Mouse (Mus musculus) liver, adult 2 months (tissue): ENCODE results near the gene Tesmin. TPM values are rescaled to one million over a fixed set of nuclear protein-coding genes. Genes with fewer than 3 reads are reported as not detected.
A peak's percentile ranks its signal among the peaks of the same experiment; 100 is the strongest.

Experiments used
- DNase-seq: peaks from one replicate; pipeline ENCODE4 v3.0.0-alpha.2; 2011; ENCODE audit warnings: low read depth, low spot score; ENCODE audit errors: extremely low read depth
- H3K27ac ChIP-seq: fragments of 200-500 bp; replicated peaks from 2 replicates; pipeline ENCODE4 v1.5.1; 2012; ENCODE audit warnings: low read depth, mild to moderate bottlenecking, control low read depth, inconsistent platforms, low read length; ENCODE audit not compliant: insufficient read depth
- H3K27me3 ChIP-seq: fragments of 200-500 bp; 2 replicates; pipeline ENCODE4 v1.6.1; 2012; ENCODE audit warnings: mild to moderate bottlenecking, moderate library complexity, low read length, inconsistent platforms; ENCODE audit not compliant: control insufficient read depth, insufficient read depth
- H3K36me3 ChIP-seq: fragments of 200-500 bp; 2 replicates; pipeline ENCODE4 v1.6.1; 2012; ENCODE audit warnings: low read length, inconsistent platforms; ENCODE audit not compliant: control insufficient read depth, insufficient read depth
- H3K4me1 ChIP-seq: fragments of 200-500 bp; 2 replicates; pipeline ENCODE4 v1.6.1; 2011; ENCODE audit warnings: low read length; ENCODE audit not compliant: control insufficient read depth, insufficient read depth
- H3K4me3 ChIP-seq: fragments of 200-500 bp; 2 replicates; pipeline ENCODE4 v1.5.1; 2011; ENCODE audit warnings: low read depth, mild to moderate bottlenecking, control low read depth, low read length, moderate library complexity; ENCODE audit not compliant: insufficient read depth
- H3K79me2 ChIP-seq: fragments of 200-500 bp; 2 replicates; pipeline ENCODE4 v1.6.1; 2012; ENCODE audit warnings: inconsistent platforms, mild to moderate bottlenecking, low read length, moderate library complexity; ENCODE audit not compliant: control insufficient read depth, insufficient read depth
- H3K9ac ChIP-seq: fragments of 200-500 bp; 2 replicates; pipeline ENCODE4 v1.6.1; 2012; ENCODE audit warnings: low read depth, mild to moderate bottlenecking, control low read depth, inconsistent platforms, low read length
- CTCF ChIP-seq: fragments of 200-500 bp; IDR thresholded peaks from 2 replicates; pipeline ENCODE4 v1.5.1; 2011; ENCODE audit warnings: low read depth, low read length, control low read depth
- POLR2A ChIP-seq: fragments of 200-500 bp; IDR thresholded peaks from 2 replicates; pipeline ENCODE4 v1.6.1; 2011; ENCODE audit warnings: low read length, control low read depth; ENCODE audit not compliant: insufficient read depth; ENCODE audit errors: extremely low read depth
- WGBS: fragments of 180-500 bp; shearing (Covaris S2); methylation state at CpG from one replicate; pipeline ENCODE4 v1.1.7; 2018; 5-methylcytosine and 5-hydroxymethylcytosine counted together
- polyA plus RNA-seq: library from polyadenylated mRNA; depleted of rRNA; stranded (reverse); fragments of >200 nt; gene quantifications from 2 replicates; pipeline ENCODE4 v1.2.3, GENCODE M21; 2012
- total RNA-seq: library from RNA; depleted of rRNA; stranded (reverse); fragments of >200 nt; gene quantifications from 2 replicates; pipeline ENCODE4 v1.2.3, GENCODE M21; 2014

Tesmin gene
- total and polyA plus RNA-seq, 2 experiments: 0.33 to 0.46 TPM

- TF ChIP-seq CTCF: peak; percentile 72
- TF ChIP-seq POLR2A: no peak
- Histone ChIP-seq H3K4me3 (no peak overlapping the region), H3K36me3 (no peaks in the 10 kb centered on the region), H3K79me2 (no peaks in the 10 kb centered on the region), H3K4me1 (no peaks in the 10 kb centered on the region), H3K27ac (no peak overlapping the region), H3K27me3 (no peaks in the 10 kb centered on the region), H3K9ac (no peak overlapping the region)
- WGBS: 50% methylated on average over 9 of the region's 9 CpGs
- no peak for DNase-seq
Observed at GRCm38 (mm10) chr19:3436840-3437239, 48.2 kb downstream of the Tesmin start.

DNA sequence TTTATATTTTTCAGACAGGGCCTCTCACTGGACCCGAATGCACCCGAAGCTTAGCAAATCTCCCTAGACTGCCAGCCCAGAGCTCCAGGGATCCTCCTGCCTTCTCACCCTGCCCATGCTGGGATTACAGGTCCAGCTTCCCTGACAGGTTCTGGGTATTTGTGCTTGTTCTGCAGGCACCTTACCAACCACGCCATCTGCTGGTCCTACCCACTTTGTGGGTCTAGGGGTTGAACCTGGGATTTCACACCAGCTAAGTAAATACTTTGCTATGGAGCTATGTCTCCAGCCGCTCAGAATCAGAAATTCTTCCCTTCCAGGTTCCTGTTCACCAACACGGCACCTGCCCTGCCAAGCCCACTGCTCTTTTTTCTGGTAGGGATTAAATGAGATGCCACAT lies 49.3 kb downstream of the Tesmin start:
- no peak for DNase-seq

GRCm38 (mm10) chr19:3440667-3441066 lies 52.0 kb downstream of the Tesmin start:
- Histone ChIP-seq H3K4me3 (no peak overlapping the region), H3K9ac (no peak overlapping the region), H3K36me3 (no peaks in the 10 kb centered on the region), H3K27me3 (no peaks in the 10 kb centered on the region), H3K27ac (no peak overlapping the region), H3K4me1 (no peaks in the 10 kb centered on the region), H3K79me2 (no peaks in the 10 kb centered on the region)
- WGBS: 74% methylated on average over 5 of the region's 5 CpGs
- no peak for TF ChIP-seq CTCF
- no peak for DNase-seq

More for the DNA sequence above, 49.3 kb downstream of the Tesmin start:
- no peak overlapping the region for H3K27ac ChIP-seq
- H3K4me1 ChIP-seq: no peaks in the 10 kb centered on the region
- H3K79me2 ChIP-seq: no peaks in the 10 kb centered on the region
- no peaks in the 10 kb centered on the region for H3K27me3 ChIP-seq
- 60% methylated on average over 5 of the region's 5 CpGs for WGBS
- no peak overlapping the region for H3K9ac ChIP-seq
- H3K36me3 ChIP-seq: no peaks in the 10 kb centered on the region
- TF ChIP-seq CTCF (peak; percentile 12; the same call in 1 of the 2 replicates), POLR2A (no peak)
- H3K4me3 ChIP-seq: no peak overlapping the region

GRCm38 (mm10) chr19:3441092-3441491 lies 52.4 kb downstream of the Tesmin start:
- H3K36me3 ChIP-seq: no peaks in the 10 kb centered on the region
- no peak overlapping the region for H3K4me3 ChIP-seq
- WGBS: 86% methylated on average over 10 of the region's 10 CpGs
- H3K4me1 ChIP-seq: no peaks in the 10 kb centered on the region
- no peak for DNase-seq
- H3K79me2 ChIP-seq: no peaks in the 10 kb centered on the region
- H3K27me3 ChIP-seq: no peaks in the 10 kb centered on the region
- no peak for TF ChIP-seq POLR2A
- no peak for TF ChIP-seq CTCF
- no peak overlapping the region for H3K27ac ChIP-seq
- no peak overlapping the region for H3K9ac ChIP-seq

DNA sequence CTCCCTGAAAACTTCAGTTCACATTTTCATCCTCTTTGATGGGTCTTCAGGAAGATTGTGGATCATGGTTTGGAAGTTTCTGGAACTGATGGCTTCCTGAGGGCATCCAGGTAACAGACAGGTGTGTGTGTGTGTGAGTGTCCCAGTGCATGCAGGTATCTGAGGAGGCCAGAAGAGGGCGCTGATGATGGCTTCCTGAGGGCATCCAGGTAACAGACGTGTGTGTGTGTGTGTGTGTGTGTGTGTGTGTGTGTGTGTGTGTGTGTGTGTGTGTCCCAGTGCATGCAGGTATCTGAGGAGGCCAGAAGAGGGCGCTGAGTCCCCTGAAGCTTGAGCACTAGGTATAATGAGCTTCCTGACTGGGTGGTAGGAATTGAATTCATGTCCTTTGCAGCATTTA lies 58.7 kb downstream of the Tesmin start:
- H3K4me1 ChIP-seq: no peaks in the 10 kb centered on the region
- TF ChIP-seq CTCF: no peak
- TF ChIP-seq POLR2A: no peak
- H3K27me3 ChIP-seq: no peaks in the 10 kb centered on the region
- no peaks in the 10 kb centered on the region for H3K79me2 ChIP-seq
- H3K36me3 ChIP-seq: no peaks in the 10 kb centered on the region
- DNase-seq: no peak
- H3K9ac ChIP-seq: no peak overlapping the region
- no peak overlapping the region for H3K4me3 ChIP-seq
- no peak overlapping the region for H3K27ac ChIP-seq
- WGBS: 62% methylated on average over 3 of the region's 3 CpGs

DNA sequence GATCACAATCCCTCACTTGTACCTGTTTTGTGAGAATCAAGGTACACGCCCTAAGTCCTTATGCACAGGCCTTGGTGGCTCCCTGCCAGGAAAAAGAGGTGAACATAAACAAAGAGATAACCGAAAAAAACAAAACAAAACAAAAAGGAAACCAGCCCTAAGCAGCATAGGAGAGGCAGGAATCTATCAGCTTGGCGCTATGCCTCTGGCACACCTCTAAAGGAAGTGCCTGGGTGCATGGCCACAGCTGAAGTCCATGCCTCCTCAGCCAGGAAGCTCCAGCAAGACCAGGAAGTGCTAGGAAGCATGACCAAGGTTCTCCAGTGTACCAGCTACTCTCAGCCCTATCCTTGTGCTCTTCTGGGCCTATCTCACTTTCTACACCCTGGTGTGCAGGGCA lies 60.6 kb downstream of the Tesmin start:
- no peak overlapping the region for H3K9ac ChIP-seq
- no peaks in the 10 kb centered on the region; the same call in 1 of the 2 replicates for H3K36me3 ChIP-seq
- H3K4me3 ChIP-seq: no peak overlapping the region
- H3K27ac ChIP-seq: no peak overlapping the region
- no peaks in the 10 kb centered on the region for H3K4me1 ChIP-seq
- no peaks in the 10 kb centered on the region for H3K27me3 ChIP-seq
- no peaks in the 10 kb centered on the region for H3K79me2 ChIP-seq
- TF ChIP-seq POLR2A (no peak), CTCF (no peak)
- WGBS: 75% methylated on average over 3 of the region's 3 CpGs
- DNase-seq: no peak
